Mouse (Mus musculus): ENCODE data around the gene Tjp1. TPM values are rescaled to one million over a fixed set of nuclear protein-coding genes. Genes with fewer than 3 reads are reported as not detected.

The Tjp1 gene
- polyA plus RNA-seq, 1 experiment from 2014 or later = 30.7 TPM

GRCm38 (mm10) chr7:65394672-65395071 is 132.9 kb downstream of the Tjp1 start:
- ATAC-seq (ENCODE audit: low FRiP score) = no peak
- Histone ChIP-seq H3K27me3 (no peaks in the 10 kb centered on the region), H3K4me1 (peaks cover 19% of the 10 kb centered on the region), H3K9ac (no peak overlapping the region), H3K36me3 (replicated peaks) (no peaks in the 10 kb centered on the region), H3K4me2 (no peak overlapping the region), H3K4me3 (replicated peaks) (no peak overlapping the region), H3K9me3 (no peaks in the 10 kb centered on the region), H3K27ac (no peak overlapping the region)
- WGBS = 9% methylated on average over 2 of the region's 2 CpGs

DNA sequence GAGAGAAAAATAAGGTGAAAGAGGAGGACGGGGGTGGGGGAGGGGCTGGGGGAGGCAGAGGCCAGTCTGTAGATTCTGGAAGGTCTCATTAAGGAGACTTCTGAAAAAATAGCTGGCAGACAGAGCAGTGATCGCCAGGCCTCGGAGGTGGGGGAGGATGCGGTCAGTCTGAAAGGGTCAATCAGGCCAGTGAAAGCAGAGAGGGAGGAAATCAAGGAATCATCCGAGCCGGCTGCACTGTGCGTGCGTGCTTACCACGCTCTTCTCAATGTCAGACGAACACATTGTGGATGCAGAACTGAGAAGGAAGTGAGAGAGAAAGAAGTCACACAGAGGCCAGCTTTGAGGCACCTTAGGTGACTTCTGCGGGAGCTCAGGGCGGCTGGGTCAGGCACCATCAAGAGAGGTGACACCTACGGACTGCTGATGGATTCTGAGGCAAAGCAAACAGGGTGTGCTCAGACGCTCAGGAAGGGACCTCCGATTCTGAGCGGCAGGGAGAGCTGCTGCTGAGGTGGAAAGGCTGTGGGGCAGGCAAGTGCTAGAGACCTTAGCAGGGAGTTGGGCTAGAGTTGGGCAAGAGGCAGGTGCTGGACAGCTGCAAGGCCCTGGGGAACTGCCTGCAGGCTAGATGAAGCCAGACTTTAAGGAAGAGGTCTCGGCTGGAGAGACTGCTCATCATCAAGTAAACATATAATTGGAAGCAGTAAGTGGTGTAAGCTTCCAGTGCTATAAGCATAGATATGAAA is 133.7 kb downstream of the Tjp1 start:
- WGBS = 12% methylated on average over 17 of the region's 17 CpGs
- no peak overlapping the region for H3K4me3 ChIP-seq (replicated peaks)
- ATAC-seq (ENCODE audit: low FRiP score) = no peak
- H3K9me3 ChIP-seq = no peaks in the 10 kb centered on the region
- H3K27me3 ChIP-seq = no peaks in the 10 kb centered on the region
- H3K9ac ChIP-seq = 0 out of 2 replicates have a peak overlapping the region, but pooled peaks have one; percentile 8
- peak overlapping the region; percentile 33 for H3K4me2 ChIP-seq
- H3K4me1 ChIP-seq = peaks cover 19% of the 10 kb centered on the region
- no peak overlapping the region for H3K27ac ChIP-seq
- no peaks in the 10 kb centered on the region for H3K36me3 ChIP-seq (replicated peaks)

GRCm38 (mm10) chr7:65392986-65393385 is 134.6 kb downstream of the Tjp1 start:
- ATAC-seq (ENCODE audit: low FRiP score) = no peak
- Histone ChIP-seq H3K36me3 (replicated peaks) (no peaks in the 10 kb centered on the region), H3K4me2 (no peak overlapping the region), H3K4me3 (replicated peaks) (no peak overlapping the region), H3K4me1 (peaks cover 25% of the 10 kb centered on the region), H3K27me3 (no peaks in the 10 kb centered on the region), H3K9me3 (no peaks in the 10 kb centered on the region), H3K27ac (no peak overlapping the region), H3K9ac (no peak overlapping the region)
- 50% methylated on average over 9 of the region's 9 CpGs for WGBS

GRCm38 (mm10) chr7:65389539-65389938 is 138.0 kb downstream of the Tjp1 start:
- Histone ChIP-seq H3K4me3 (replicated peaks) (no peak overlapping the region), H3K27me3 (no peaks in the 10 kb centered on the region), H3K4me1 (peaks cover 23% of the 10 kb centered on the region), H3K9ac (no peak overlapping the region), H3K36me3 (replicated peaks) (no peaks in the 10 kb centered on the region), H3K9me3 (no peaks in the 10 kb centered on the region), H3K27ac (no peak overlapping the region), H3K4me2 (no peak overlapping the region)
- 88% methylated on average over 7 of the region's 7 CpGs for WGBS
- ATAC-seq (ENCODE audit: low FRiP score) = no peak

DNA sequence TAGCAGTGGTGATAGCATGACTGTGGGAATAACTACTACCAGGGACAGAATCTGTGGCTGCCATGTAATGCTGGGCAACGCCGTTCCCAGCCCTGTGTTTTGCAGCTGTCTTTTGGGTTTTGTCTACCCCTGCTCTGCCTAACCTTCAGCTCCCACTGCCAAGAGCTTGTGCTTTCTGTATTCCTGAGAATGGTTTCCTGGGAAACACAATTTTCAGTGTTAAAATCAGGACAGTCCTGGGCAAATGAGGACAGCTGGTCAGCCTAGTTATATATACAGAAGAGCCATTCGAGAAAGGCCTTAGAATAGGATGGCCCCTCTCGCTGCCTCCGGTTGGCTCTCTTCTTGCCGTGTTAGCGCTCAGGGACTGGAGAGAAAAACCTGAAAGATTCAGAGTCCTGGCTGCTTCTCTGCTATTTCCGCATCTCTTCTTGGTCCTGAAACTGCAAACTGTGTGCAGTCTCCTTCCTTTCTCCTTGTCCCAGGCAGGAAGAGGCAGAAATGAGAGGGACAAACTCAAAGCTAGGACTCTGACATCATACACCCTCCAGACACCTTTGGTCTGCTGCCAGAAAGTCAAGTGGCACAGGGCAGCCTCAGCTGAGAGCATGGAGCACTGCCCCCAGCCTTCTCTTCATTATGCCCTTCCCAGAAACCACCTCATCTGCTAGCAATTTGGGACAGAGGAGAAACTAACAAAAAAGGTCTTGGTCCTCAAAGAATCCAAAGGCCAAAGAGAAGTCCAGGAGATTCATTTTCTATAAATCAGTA is 139.2 kb downstream of the Tjp1 start:
- Histone ChIP-seq H3K4me1 (peaks cover 12% of the 10 kb centered on the region; the same call in 1 of the 2 replicates), H3K36me3 (replicated peaks) (no peaks in the 10 kb centered on the region), H3K27me3 (no peaks in the 10 kb centered on the region), H3K9me3 (no peaks in the 10 kb centered on the region), H3K9ac (no peak overlapping the region), H3K4me3 (replicated peaks) (no peak overlapping the region), H3K4me2 (no peak overlapping the region), H3K27ac (no peak overlapping the region)
- ATAC-seq (ENCODE audit: low FRiP score) = no peak
- 85% methylated on average over 8 of the region's 8 CpGs for WGBS

GRCm38 (mm10) chr7:65387560-65388175 is 139.9 kb downstream of the Tjp1 start:
- WGBS = 82% methylated on average over 7 of the region's 7 CpGs
- no peaks in the 10 kb centered on the region for H3K36me3 ChIP-seq (replicated peaks)
- no peak overlapping the region for H3K9ac ChIP-seq
- no peak overlapping the region for H3K4me2 ChIP-seq
- H3K9me3 ChIP-seq = no peaks in the 10 kb centered on the region
- no peaks in the 10 kb centered on the region for H3K27me3 ChIP-seq
- H3K4me3 ChIP-seq (replicated peaks) = no peak overlapping the region
- no peak overlapping the region for H3K27ac ChIP-seq
- H3K4me1 ChIP-seq = peaks cover 8% of the 10 kb centered on the region; the same call in 1 of the 2 replicates
- no peak for ATAC-seq (ENCODE audit: low FRiP score)

GRCm38 (mm10) chr7:65384775-65385174 is 142.8 kb downstream of the Tjp1 start:
- Histone ChIP-seq H3K4me1 (peaks cover 8% of the 10 kb centered on the region; the same call in 1 of the 2 replicates), H3K4me2 (no peak overlapping the region), H3K27ac (no peak overlapping the region), H3K36me3 (replicated peaks) (no peaks in the 10 kb centered on the region), H3K27me3 (no peaks in the 10 kb centered on the region), H3K4me3 (replicated peaks) (no peak overlapping the region), H3K9me3 (no peaks in the 10 kb centered on the region), H3K9ac (no peak overlapping the region)
- ATAC-seq (ENCODE audit: low FRiP score) = no peak
- WGBS = 94% methylated on average over 7 of the region's 7 CpGs

DNA sequence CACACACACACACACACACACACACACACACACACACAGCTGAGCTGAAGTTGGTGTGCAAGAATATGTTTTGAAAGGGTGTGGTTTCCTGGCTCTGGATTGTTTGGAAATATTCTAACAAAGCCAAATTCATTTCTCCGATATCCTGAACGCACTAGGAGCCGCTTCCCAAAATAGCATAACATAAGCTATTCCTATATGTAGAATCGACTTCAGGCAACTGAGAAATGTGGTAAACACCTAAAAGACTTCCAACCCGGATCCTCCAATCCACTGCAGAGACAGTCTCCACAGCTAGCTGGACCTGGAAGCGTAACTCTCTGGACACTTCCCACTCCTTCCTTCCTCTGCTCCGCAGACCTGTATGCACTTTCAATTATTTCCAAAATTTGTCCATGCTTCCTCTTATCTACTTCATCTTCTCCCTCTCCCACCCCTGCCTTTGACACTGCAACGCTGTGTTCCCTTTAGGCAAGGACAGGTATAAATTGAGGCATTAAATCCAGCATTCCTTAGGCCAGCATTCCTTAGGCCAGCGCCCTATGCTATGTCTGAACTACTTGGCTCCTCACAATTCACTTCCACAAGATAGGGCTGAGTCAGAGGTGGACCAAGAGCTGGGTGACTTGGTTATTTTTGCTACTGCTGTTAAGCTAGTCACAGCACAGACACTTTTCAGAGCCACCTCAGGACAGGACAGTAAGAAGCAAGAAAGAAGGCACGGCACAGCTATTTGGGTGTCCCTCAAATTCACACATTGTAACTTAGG is 144.9 kb downstream of the Tjp1 start:
- H3K4me3 ChIP-seq (replicated peaks) = no peak overlapping the region
- ATAC-seq (ENCODE audit: low FRiP score) = no peak
- no peak overlapping the region for H3K9ac ChIP-seq
- no peaks in the 10 kb centered on the region for H3K9me3 ChIP-seq
- no peaks in the 10 kb centered on the region for H3K27me3 ChIP-seq
- H3K27ac ChIP-seq = no peak overlapping the region
- no peaks in the 10 kb centered on the region for H3K36me3 ChIP-seq (replicated peaks)
- H3K4me2 ChIP-seq = no peak overlapping the region
- no peaks in the 10 kb centered on the region; the same call in 1 of the 2 replicates for H3K4me1 ChIP-seq
- WGBS = 82% methylated on average over 10 of the region's 10 CpGs

- H3K27me3 ChIP-seq = no peaks in the 10 kb centered on the region
- H3K9me3 ChIP-seq = no peaks in the 10 kb centered on the region
- no peak overlapping the region for H3K4me2 ChIP-seq
- H3K27ac ChIP-seq = no peak overlapping the region
- no peak overlapping the region for H3K4me3 ChIP-seq (replicated peaks)
- no peak overlapping the region for H3K9ac ChIP-seq
- no peak for ATAC-seq (ENCODE audit: low FRiP score)
- 36% methylated on average over 6 of the region's 6 CpGs for WGBS
- no peaks in the 10 kb centered on the region; the same call in 1 of the 2 replicates for H3K4me1 ChIP-seq
- H3K36me3 ChIP-seq (replicated peaks) = no peaks in the 10 kb centered on the region
These were observed 145.7 kb downstream of the Tjp1 start for GRCm38 (mm10) chr7:65381896-65382295.

DNA sequence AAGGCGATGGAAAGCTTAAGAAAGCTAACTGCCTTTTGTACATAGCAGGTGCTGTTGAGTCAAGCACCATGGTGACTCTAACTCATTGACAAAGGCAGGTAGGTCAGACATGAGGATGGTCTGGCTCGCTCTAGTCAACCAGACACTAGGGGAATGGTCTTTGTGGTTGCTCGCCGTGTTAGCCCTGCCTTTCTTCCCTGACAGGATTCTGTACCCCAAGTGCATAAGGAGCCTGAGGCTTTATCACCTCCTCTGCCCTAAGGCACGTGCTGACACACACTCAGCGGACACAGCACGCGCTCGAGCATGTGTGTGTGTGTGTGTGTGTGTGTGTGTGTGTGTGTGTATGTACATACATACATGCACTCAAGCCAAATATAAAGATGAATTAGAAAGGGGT is 146.9 kb downstream of the Tjp1 start:
- Histone ChIP-seq H3K4me3 (replicated peaks) (no peak overlapping the region), H3K36me3 (replicated peaks) (no peaks in the 10 kb centered on the region), H3K27me3 (no peaks in the 10 kb centered on the region), H3K9me3 (no peaks in the 10 kb centered on the region), H3K27ac (no peak overlapping the region), H3K9ac (no peak overlapping the region), H3K4me1 (no peaks in the 10 kb centered on the region; the same call in 1 of the 2 replicates), H3K4me2 (no peak overlapping the region)
- ATAC-seq (ENCODE audit: low FRiP score) = no peak
- 90% methylated on average over 9 of the region's 9 CpGs for whole genome bisulfite sequencing

DNA sequence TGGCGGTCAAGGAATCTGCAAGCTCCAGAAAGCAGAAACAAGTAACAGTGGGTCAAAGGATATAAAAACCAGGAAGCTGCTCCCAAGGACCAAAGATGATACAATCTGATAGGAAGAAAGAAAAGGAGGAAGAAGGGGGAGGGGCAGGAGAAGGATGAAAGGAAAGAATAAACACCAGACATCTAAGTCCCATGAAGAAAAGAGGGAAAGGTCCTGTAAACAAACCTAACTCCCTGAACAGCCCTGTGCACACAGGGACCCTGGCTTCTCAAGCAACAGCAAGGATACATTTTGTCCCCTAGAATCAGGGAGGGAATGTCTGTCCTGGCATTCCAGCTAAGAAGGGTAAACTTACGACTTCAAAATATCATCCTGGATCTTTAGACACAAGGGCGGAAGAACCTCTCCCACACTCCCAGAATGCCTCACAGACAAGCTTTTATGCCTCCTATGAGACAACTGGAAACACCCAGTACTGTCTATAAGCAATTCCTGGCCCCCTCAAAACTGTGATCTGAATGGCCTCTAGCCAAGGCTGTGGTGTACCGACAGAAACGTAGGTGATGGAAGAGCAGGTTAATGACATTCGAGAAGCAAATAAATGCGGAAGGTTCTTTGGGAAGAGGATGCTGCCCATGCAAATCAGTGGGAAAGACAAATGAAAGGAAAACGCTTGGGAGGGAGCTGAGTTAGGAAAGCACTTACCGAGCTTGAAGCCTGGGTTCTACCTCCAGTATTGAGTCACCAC is 148.6 kb downstream of the Tjp1 start:
- H3K4me2 ChIP-seq = no peak overlapping the region
- 70% methylated on average over 9 of the region's 9 CpGs for WGBS
- no peaks in the 10 kb centered on the region for H3K27me3 ChIP-seq
- no peaks in the 10 kb centered on the region for H3K36me3 ChIP-seq (replicated peaks)
- no peak overlapping the region for H3K9ac ChIP-seq
- no peak overlapping the region for H3K27ac ChIP-seq
- no peak overlapping the region for H3K4me3 ChIP-seq (replicated peaks)
- no peaks in the 10 kb centered on the region; the same call in 1 of the 2 replicates for H3K4me1 ChIP-seq
- no peak for ATAC-seq (ENCODE audit: low FRiP score)
- H3K9me3 ChIP-seq = no peaks in the 10 kb centered on the region
